Mouse (Mus musculus) thymus, adult 2 months (tissue): ENCODE results near the gene Mrln.

Experiments used
- CTCF ChIP-seq: fragments of 200-500 bp; IDR thresholded peaks from 2 replicates; pipeline ENCODE4 v1.5.1; 2012; ENCODE audit warnings: mild to moderate bottlenecking, control low read depth, low read length, moderate library complexity, borderline replicate concordance; ENCODE audit not compliant: control insufficient read depth, poor library complexity, insufficient read depth; ENCODE audit errors: extremely low read depth
- POLR2A ChIP-seq: fragments of 200-500 bp; IDR thresholded peaks from 2 replicates; pipeline ENCODE4 v1.6.1; 2012; ENCODE audit warnings: mild to moderate bottlenecking, low read length, control low read depth, moderate library complexity; ENCODE audit not compliant: control insufficient read depth, poor library complexity, insufficient read depth; ENCODE audit errors: extremely low read depth

GRCm38 (mm10) chr10:70198012-70198411, 6.5 kb upstream of the Mrln start:
- TF ChIP-seq CTCF (no peak), POLR2A (no peak)
